Mouse (Mus musculus) bone marrow macrophage, adult 2 months (primary cell): ENCODE results near the gene Pcare.

Experiments used
- CTCF ChIP-seq: IDR thresholded peaks from 2 replicates; pipeline ENCODE4 v1.5.1; 2012; ENCODE audit warnings: low read depth, mild to moderate bottlenecking, low read length, moderate library complexity
- POLR2A ChIP-seq: IDR thresholded peaks from 2 replicates; pipeline ENCODE4 v1.6.1; 2012; ENCODE audit warnings: mild to moderate bottlenecking, low read depth, low read length, borderline replicate concordance

DNA sequence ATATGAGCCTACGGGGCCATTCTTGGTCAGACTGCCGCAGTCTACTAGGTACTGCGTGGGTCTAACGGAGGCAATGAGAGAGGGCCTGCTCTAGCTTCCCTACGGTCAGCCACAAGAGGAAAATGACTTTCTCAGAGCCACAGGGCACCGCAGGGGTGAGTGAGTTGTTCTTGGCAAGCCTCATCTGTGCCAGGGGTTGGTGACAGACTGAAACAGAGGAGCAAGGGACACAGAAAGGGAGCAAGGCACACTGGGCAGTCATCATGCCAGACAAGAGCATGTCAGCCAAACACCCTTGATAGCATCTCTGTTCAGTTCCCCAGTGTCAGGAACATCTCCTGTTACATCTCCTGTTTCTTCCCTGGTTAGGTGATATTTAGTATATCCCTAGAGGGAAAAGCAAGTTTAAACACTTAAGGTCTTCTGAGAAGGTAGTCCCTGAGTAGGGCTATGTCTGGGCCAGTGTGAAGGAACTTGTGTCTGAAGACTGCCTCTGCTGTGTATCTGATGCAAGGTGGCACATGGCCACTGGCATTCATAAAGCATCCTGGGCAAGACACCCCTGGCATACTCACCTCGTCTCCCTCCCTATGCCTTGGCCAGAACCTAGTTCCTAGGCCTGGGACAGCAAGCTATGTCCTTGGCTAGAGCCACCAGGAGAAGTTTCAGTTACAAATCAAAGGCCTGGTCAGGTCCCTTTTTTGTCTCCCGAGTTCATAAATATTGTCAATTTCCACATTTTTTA is 34.6 kb downstream of the Pcare start:
- TF ChIP-seq CTCF (no peak), POLR2A (no peak)
